Mouse (Mus musculus): ENCODE data around the gene Fam196a.

The Fam196a gene

DNA sequence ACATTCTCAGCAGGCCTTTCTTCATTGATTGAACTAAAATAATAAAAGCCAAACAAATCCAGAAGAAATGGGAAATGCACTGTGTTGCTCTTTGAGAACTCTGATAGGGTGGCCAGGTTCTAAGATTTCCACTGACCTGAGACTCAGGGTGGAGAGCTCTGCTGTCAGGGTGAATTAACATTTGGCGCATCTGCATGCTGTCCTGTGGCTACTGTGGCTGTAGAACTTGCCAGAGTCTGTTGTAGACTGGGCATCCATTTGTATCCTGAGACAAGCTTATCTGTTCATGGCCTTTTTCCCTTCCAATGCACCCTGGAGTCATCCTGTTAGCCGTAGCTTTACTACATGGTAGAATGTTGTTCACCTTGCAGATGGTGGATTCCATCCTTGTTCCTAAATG, 98.2 kb downstream of the Fam196a start:
- no peak for DNase-seq (ENCODE audit: low spot score in 2 of 2)
